Mouse (Mus musculus): ENCODE results near the gene Cd84. TPM values are rescaled to one million over a fixed set of nuclear protein-coding genes. Genes with fewer than 3 reads are reported as not detected.
"Not testable (repeated sequence)": the region's sequence is repeated elsewhere in the genome, so short reads cannot be mapped to it uniquely, and the experiment has no call there.

Cd84 gene
- polyA plus RNA-seq (2015; fragmentation: Nextera tagmentation; extraction: Ambion mirVana), result 2.3 and 2.9 TPM in 2 replicates

GRCm38 (mm10) chr1:171839488-171839887 lies at the start of gene Cd84:
Gene Cd84, plus strand, starts transcription at chr1:171839697.
- no peak for ATAC-seq (ENCODE audit: insufficient read depth, low FRiP score)

GRCm38 (mm10) chr1:171791491-171791890 lies 48.0 kb upstream of the Cd84 start:
- H3K9me3 ChIP-seq (replicated peaks; ENCODE audit: control insufficient read depth, low read length), result no peaks in the 10 kb centered on the region
- no peaks in the 10 kb centered on the region for H3K4me1 ChIP-seq (ENCODE audit: control insufficient read depth, insufficient read depth, low read length)
- H3K27ac ChIP-seq (ENCODE audit: low read length), result no peak overlapping the region
- WGBS, result 80% methylated on average over 3 of the region's 3 CpGs
- no peak overlapping the region for H3K9ac ChIP-seq (ENCODE audit: low read length)
- H3K27me3 ChIP-seq (ENCODE audit: control insufficient read depth, insufficient read depth, low read length), result no peaks in the 10 kb centered on the region
- H3K36me3 ChIP-seq (ENCODE audit: control insufficient read depth, insufficient read depth, low read length), result no peaks in the 10 kb centered on the region
- no peak overlapping the region for H3K4me2 ChIP-seq (ENCODE audit: low read depth, low read length)
- no peak overlapping the region for H3K4me3 ChIP-seq (replicated peaks; ENCODE audit: low read length)
- no peak for ATAC-seq (ENCODE audit: insufficient read depth, low FRiP score)

More at GRCm38 (mm10) chr1:171839488-171839887, at the start of gene Cd84:
- Histone ChIP-seq H3K4me1 (ENCODE audit: control insufficient read depth, insufficient read depth, low read length) (no peaks in the 10 kb centered on the region), H3K36me3 (ENCODE audit: control insufficient read depth, insufficient read depth, low read length) (no peaks in the 10 kb centered on the region), H3K9me3 (replicated peaks; ENCODE audit: control insufficient read depth, low read length) (no peaks in the 10 kb centered on the region), H3K4me2 (ENCODE audit: low read depth, low read length) (no peak within 1 kb of the TSS), H3K4me3 (replicated peaks; ENCODE audit: low read length) (no peak within 1 kb of the TSS), H3K27ac (ENCODE audit: low read length) (no peak within 1 kb of the TSS), H3K9ac (ENCODE audit: low read length) (no peak within 1 kb of the TSS), H3K27me3 (ENCODE audit: control insufficient read depth, insufficient read depth, low read length) (no peaks in the 10 kb centered on the region)
- 84% methylated on average over 3 of the region's 3 CpGs for WGBS

GRCm38 (mm10) chr1:171796185-171796584 lies 43.3 kb upstream of the Cd84 start:
- no peaks in the 10 kb centered on the region for H3K9me3 ChIP-seq (replicated peaks; ENCODE audit: control insufficient read depth, low read length)
- H3K9ac ChIP-seq (ENCODE audit: low read length), result no peak overlapping the region
- no peak overlapping the region for H3K27ac ChIP-seq (ENCODE audit: low read length)

GRCm38 (mm10) chr1:171797840-171798239 lies 41.7 kb upstream of the Cd84 start:
- Histone ChIP-seq H3K27me3 (ENCODE audit: control insufficient read depth, insufficient read depth, low read length) (no peaks in the 10 kb centered on the region), H3K4me1 (ENCODE audit: control insufficient read depth, insufficient read depth, low read length) (no peaks in the 10 kb centered on the region), H3K9me3 (replicated peaks; ENCODE audit: control insufficient read depth, low read length) (no peaks in the 10 kb centered on the region), H3K36me3 (ENCODE audit: control insufficient read depth, insufficient read depth, low read length) (no peaks in the 10 kb centered on the region), H3K9ac (ENCODE audit: low read length) (no peak overlapping the region), H3K4me2 (ENCODE audit: low read depth, low read length) (no peak overlapping the region), H3K4me3 (replicated peaks; ENCODE audit: low read length) (no peak overlapping the region), H3K27ac (ENCODE audit: low read length) (no peak overlapping the region)
- WGBS, result 33% methylated on average over 1 of the region's 1 CpGs
- ATAC-seq (ENCODE audit: insufficient read depth, low FRiP score), result no peak

More at GRCm38 (mm10) chr1:171796185-171796584, 43.3 kb upstream of the Cd84 start:
- 60% methylated on average over 2 of the region's 2 CpGs for WGBS
- H3K4me3 ChIP-seq (replicated peaks; ENCODE audit: low read length), result no peak overlapping the region
- no peak for ATAC-seq (ENCODE audit: insufficient read depth, low FRiP score)
- no peaks in the 10 kb centered on the region for H3K4me1 ChIP-seq (ENCODE audit: control insufficient read depth, insufficient read depth, low read length)
- H3K4me2 ChIP-seq (ENCODE audit: low read depth, low read length), result no peak overlapping the region
- no peaks in the 10 kb centered on the region for H3K27me3 ChIP-seq (ENCODE audit: control insufficient read depth, insufficient read depth, low read length)
- no peaks in the 10 kb centered on the region for H3K36me3 ChIP-seq (ENCODE audit: control insufficient read depth, insufficient read depth, low read length)

- H3K9me3 ChIP-seq (replicated peaks; ENCODE audit: control insufficient read depth, low read length), result no peaks in the 10 kb centered on the region
- no peaks in the 10 kb centered on the region for H3K27me3 ChIP-seq (ENCODE audit: control insufficient read depth, insufficient read depth, low read length)
- no peak overlapping the region for H3K27ac ChIP-seq (ENCODE audit: low read length)
- no peak overlapping the region for H3K4me2 ChIP-seq (ENCODE audit: low read depth, low read length)
- no peak overlapping the region for H3K4me3 ChIP-seq (replicated peaks; ENCODE audit: low read length)
- H3K36me3 ChIP-seq (ENCODE audit: control insufficient read depth, insufficient read depth, low read length), result no peaks in the 10 kb centered on the region
- no peak overlapping the region for H3K9ac ChIP-seq (ENCODE audit: low read length)
- no peaks in the 10 kb centered on the region for H3K4me1 ChIP-seq (ENCODE audit: control insufficient read depth, insufficient read depth, low read length)
- no peak for ATAC-seq (ENCODE audit: insufficient read depth, low FRiP score)
- 83% methylated on average over 4 of the region's 4 CpGs for WGBS
Observed at GRCm38 (mm10) chr1:171799648-171800047, 39.8 kb upstream of the Cd84 start.

GRCm38 (mm10) chr1:171811048-171811447 lies 28.4 kb upstream of the Cd84 start:
- 65% methylated on average over 1 of the region's 1 CpGs for WGBS
- H3K4me1 ChIP-seq (ENCODE audit: control insufficient read depth, insufficient read depth, low read length); ATAC-seq (ENCODE audit: insufficient read depth, low FRiP score): not testable (repeated sequence)

GRCm38 (mm10) chr1:171815545-171816439 lies 23.7 kb upstream of the Cd84 start:
- Histone ChIP-seq H3K4me2 (ENCODE audit: low read depth, low read length) (no peak overlapping the region), H3K27me3 (ENCODE audit: control insufficient read depth, insufficient read depth, low read length) (no peaks in the 10 kb centered on the region), H3K4me1 (ENCODE audit: control insufficient read depth, insufficient read depth, low read length) (no peaks in the 10 kb centered on the region), H3K27ac (ENCODE audit: low read length) (no peak overlapping the region), H3K36me3 (ENCODE audit: control insufficient read depth, insufficient read depth, low read length) (no peaks in the 10 kb centered on the region), H3K9ac (ENCODE audit: low read length) (no peak overlapping the region), H3K4me3 (replicated peaks; ENCODE audit: low read length) (no peak overlapping the region), H3K9me3 (replicated peaks; ENCODE audit: control insufficient read depth, low read length) (no peaks in the 10 kb centered on the region)
- peak; percentile 73; the same call in 1 of the 2 replicates for ATAC-seq (ENCODE audit: insufficient read depth, low FRiP score)
- WGBS, result 14% methylated on average over 8 of the region's 8 CpGs

More at GRCm38 (mm10) chr1:171811048-171811447, 28.4 kb upstream of the Cd84 start:
- H3K9me3 ChIP-seq (replicated peaks; ENCODE audit: control insufficient read depth, low read length); H3K27ac ChIP-seq (ENCODE audit: low read length); H3K4me2 ChIP-seq (ENCODE audit: low read depth, low read length); H3K9ac ChIP-seq (ENCODE audit: low read length); H3K36me3 ChIP-seq (ENCODE audit: control insufficient read depth, insufficient read depth, low read length); H3K27me3 ChIP-seq (ENCODE audit: control insufficient read depth, insufficient read depth, low read length); H3K4me3 ChIP-seq (replicated peaks; ENCODE audit: low read length): not testable (repeated sequence)

GRCm38 (mm10) chr1:171816991-171817390 lies 22.5 kb upstream of the Cd84 start:
- H3K27ac ChIP-seq (ENCODE audit: low read length), result no peak overlapping the region
- H3K9me3 ChIP-seq (replicated peaks; ENCODE audit: control insufficient read depth, low read length), result no peaks in the 10 kb centered on the region
- WGBS, result 72% methylated on average over 4 of the region's 4 CpGs
- ATAC-seq (ENCODE audit: insufficient read depth, low FRiP score), result no peak
- H3K4me3 ChIP-seq (replicated peaks; ENCODE audit: low read length), result no peak overlapping the region
- H3K4me1 ChIP-seq (ENCODE audit: control insufficient read depth, insufficient read depth, low read length), result no peaks in the 10 kb centered on the region
- no peaks in the 10 kb centered on the region for H3K36me3 ChIP-seq (ENCODE audit: control insufficient read depth, insufficient read depth, low read length)
- H3K4me2 ChIP-seq (ENCODE audit: low read depth, low read length), result no peak overlapping the region
- H3K27me3 ChIP-seq (ENCODE audit: control insufficient read depth, insufficient read depth, low read length), result no peaks in the 10 kb centered on the region
- H3K9ac ChIP-seq (ENCODE audit: low read length), result no peak overlapping the region

- H3K9ac ChIP-seq (ENCODE audit: low read length), result no peak overlapping the region
- 60% methylated on average over 1 of the region's 1 CpGs for WGBS
- H3K4me2 ChIP-seq (ENCODE audit: low read depth, low read length), result no peak overlapping the region
- H3K4me1 ChIP-seq (ENCODE audit: control insufficient read depth, insufficient read depth, low read length), result no peaks in the 10 kb centered on the region
- no peaks in the 10 kb centered on the region for H3K27me3 ChIP-seq (ENCODE audit: control insufficient read depth, insufficient read depth, low read length)
- H3K36me3 ChIP-seq (ENCODE audit: control insufficient read depth, insufficient read depth, low read length), result no peaks in the 10 kb centered on the region
- no peak for ATAC-seq (ENCODE audit: insufficient read depth, low FRiP score)
- no peak overlapping the region for H3K4me3 ChIP-seq (replicated peaks; ENCODE audit: low read length)
- no peaks in the 10 kb centered on the region for H3K9me3 ChIP-seq (replicated peaks; ENCODE audit: control insufficient read depth, low read length)
- H3K27ac ChIP-seq (ENCODE audit: low read length), result no peak overlapping the region
Observed at GRCm38 (mm10) chr1:171821331-171821730, 18.2 kb upstream of the Cd84 start.

All from stomach, embryonic 16.5 days (tissue).